Mouse (Mus musculus) mouse embryonic stem cell (cell line): ENCODE measurements around the gene Mul1.

Source experiments
- in situ Hi-C, 2 experiments: fragments of 300-500 bp; cut with MboI; formaldehyde crosslinking; loops; 1 replicate in 1 of 2; 3 replicates in 1 of 2; pipeline ENCODE4 v1.14.3; 2019 to 2020; ENCODE audit warnings: low sequenced_read_pairs in 2 of 2, low pct_unique_long_range_greater_than_20kb in 1 of 2, mixed read lengths in 1 of 2; ENCODE audit not compliant: unreplicated experiment in 1 of 2

Gene Mul1

GRCm38 (mm10) chr4:138455141-138455955, 20.9 kb downstream of the Mul1 start:
- in situ Hi-C loops, result no loop called here

GRCm38 (mm10) chr4:138455956-138456341, 21.5 kb downstream of the Mul1 start:
- in situ Hi-C loops, result no loop called here

- in situ Hi-C loops, result no loop called here
These were observed 22.1 kb downstream of the Mul1 start for GRCm38 (mm10) chr4:138456536-138456935.

- in situ Hi-C loops, result no loop called here
These were observed 22.6 kb downstream of the Mul1 start for GRCm38 (mm10) chr4:138457091-138457490.

GRCm38 (mm10) chr4:138458171-138458570, 23.7 kb downstream of the Mul1 start:
- in situ Hi-C loops, result no loop called here

GRCm38 (mm10) chr4:138458735-138459440, 24.4 kb downstream of the Mul1 start:
- in situ Hi-C loops, result no loop called here

GRCm38 (mm10) chr4:138459775-138460174, 25.3 kb downstream of the Mul1 start:
- in situ Hi-C loops, result no loop called here

GRCm38 (mm10) chr4:138460910-138461309, 26.4 kb downstream of the Mul1 start:
- in situ Hi-C loops, result no loop called here

- in situ Hi-C loops, result no loop called here
These were observed 27.0 kb downstream of the Mul1 start for GRCm38 (mm10) chr4:138461471-138461870.

- in situ Hi-C loops, result no loop called here
These were observed 28.7 kb downstream of the Mul1 start for GRCm38 (mm10) chr4:138462971-138463831.

GRCm38 (mm10) chr4:138463832-138464487, 29.5 kb downstream of the Mul1 start:
- in situ Hi-C loops, result no loop called here

GRCm38 (mm10) chr4:138464667-138465353, 30.3 kb downstream of the Mul1 start:
- in situ Hi-C loops, result no loop called here

- in situ Hi-C loops, result no loop called here
These were observed 31.0 kb downstream of the Mul1 start for GRCm38 (mm10) chr4:138465446-138465845.

GRCm38 (mm10) chr4:138466690-138467089, 32.2 kb downstream of the Mul1 start:
- in situ Hi-C loops, result no loop called here

- in situ Hi-C loops, result no loop called here
These were observed 33.0 kb downstream of the Mul1 start for GRCm38 (mm10) chr4:138467451-138467850.

- in situ Hi-C loops, result no loop called here
These were observed 34.6 kb downstream of the Mul1 start for GRCm38 (mm10) chr4:138469080-138469479.

GRCm38 (mm10) chr4:138471241-138471640, 36.8 kb downstream of the Mul1 start:
- in situ Hi-C loops, result no loop called here

GRCm38 (mm10) chr4:138479595-138479994, 45.1 kb downstream of the Mul1 start:
- in situ Hi-C loops, result no loop called here
